Mouse (Mus musculus) kidney, postnatal 10 days (tissue): ENCODE data around the gene Lnx2.

ENCODE experiments used
- DNase-seq: peaks from one replicate; pipeline ENCODE4 v3.0.0; 2021; ENCODE audit warnings: mixed read lengths

The Lnx2 gene

GRCm38 (mm10) chr5:147076799-147077165 lies 396 bp upstream of the Lnx2 start, which contains the start of gene Polr1d:
Gene Polr1d, plus strand, starts transcription at chr5:147077050.
- DNase-seq, result no peak

GRCm38 (mm10) chr5:147075103-147076025 lies 1.0 kb downstream of the Lnx2 start:
- peak; percentile 59 for DNase-seq

- DNase-seq, result peak; percentile 6
Measured at GRCm38 (mm10) chr5:147073805-147074204, 2.6 kb downstream of the Lnx2 start.

- peak; percentile 6 for DNase-seq
Measured at GRCm38 (mm10) chr5:147071886-147072285, 4.5 kb downstream of the Lnx2 start.

- DNase-seq, result peak; percentile 45
Measured at GRCm38 (mm10) chr5:147070791-147071516, 5.4 kb downstream of the Lnx2 start.

GRCm38 (mm10) chr5:147068876-147069275 lies 7.5 kb downstream of the Lnx2 start:
- peak; percentile 3 for DNase-seq

GRCm38 (mm10) chr5:147066965-147067364 lies 9.4 kb downstream of the Lnx2 start:
- peak; percentile 2 for DNase-seq

GRCm38 (mm10) chr5:147066129-147066528 lies 10.3 kb downstream of the Lnx2 start:
- peak; percentile 3 for DNase-seq

GRCm38 (mm10) chr5:147063215-147063661 lies 13.1 kb downstream of the Lnx2 start:
- peak; percentile 1 for DNase-seq

GRCm38 (mm10) chr5:147060024-147060423 lies 16.4 kb downstream of the Lnx2 start:
- peak; percentile 6 for DNase-seq

GRCm38 (mm10) chr5:147059319-147059718 lies 17.1 kb downstream of the Lnx2 start:
- peak; percentile 4 for DNase-seq

GRCm38 (mm10) chr5:147058661-147059060 lies 17.7 kb downstream of the Lnx2 start:
- no peak for DNase-seq

GRCm38 (mm10) chr5:147057626-147058414 lies 18.6 kb downstream of the Lnx2 start:
- peak; percentile 3 for DNase-seq

GRCm38 (mm10) chr5:147056712-147057290 lies 19.6 kb downstream of the Lnx2 start:
- peak; percentile 5 for DNase-seq

GRCm38 (mm10) chr5:147055572-147056245 lies 20.7 kb downstream of the Lnx2 start:
- DNase-seq, result peak; percentile 2

GRCm38 (mm10) chr5:147054747-147055270 lies 21.6 kb downstream of the Lnx2 start:
- DNase-seq, result no peak

- peak; percentile 5 for DNase-seq
Measured at GRCm38 (mm10) chr5:147054328-147054727, 22.1 kb downstream of the Lnx2 start.

GRCm38 (mm10) chr5:147053481-147053880 lies 22.9 kb downstream of the Lnx2 start:
- no peak for DNase-seq

- DNase-seq, result peak; percentile 2
Measured at GRCm38 (mm10) chr5:147053071-147053470, 23.3 kb downstream of the Lnx2 start.

GRCm38 (mm10) chr5:147052309-147052558 lies 24.2 kb downstream of the Lnx2 start:
- DNase-seq, result peak; percentile 7

GRCm38 (mm10) chr5:147051500-147052308 lies 24.7 kb downstream of the Lnx2 start:
- peak; percentile 28 for DNase-seq
